ENCODE assay signal across 8 mouse cellular contexts in the genomic region with DNA sequence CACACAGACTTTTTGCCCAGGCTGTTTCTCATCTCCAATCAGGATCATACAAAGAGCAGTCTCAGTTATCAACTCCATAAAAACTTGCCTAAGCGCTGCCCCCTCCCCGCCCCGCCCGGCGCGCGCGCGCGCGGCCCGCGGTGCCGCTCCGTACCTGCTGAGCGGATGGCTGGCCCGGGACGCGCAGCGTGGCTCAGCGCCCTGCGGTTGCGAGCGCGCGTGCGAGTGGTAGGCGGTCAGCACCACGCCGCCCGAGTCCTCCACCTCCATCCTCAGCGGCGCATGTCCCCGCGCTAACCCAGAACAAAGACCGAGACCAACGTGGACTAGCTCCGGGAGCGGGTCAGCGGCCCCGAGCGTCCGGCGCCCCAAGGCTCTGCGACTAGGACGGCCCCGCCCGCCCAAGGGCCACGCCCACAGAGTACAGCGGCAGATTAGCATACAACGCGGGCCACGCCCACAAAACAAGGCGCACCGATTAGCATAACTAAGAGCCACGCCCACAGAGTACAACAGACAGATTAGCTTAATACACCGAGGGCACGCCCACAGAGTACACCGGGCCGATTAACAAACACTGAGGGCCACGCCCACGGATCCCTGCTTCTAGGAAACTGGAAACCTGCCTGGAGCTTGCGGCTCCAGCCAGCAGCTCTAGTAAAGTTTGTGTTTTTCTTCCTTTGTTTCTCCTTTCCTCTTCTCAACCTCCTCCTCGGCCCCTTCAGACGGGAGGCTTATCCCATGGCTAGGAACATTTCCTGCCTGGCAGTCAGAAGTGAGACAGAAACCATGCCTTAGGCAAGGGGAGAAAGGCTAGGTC. TPM values are rescaled to one million over a fixed set of nuclear protein-coding genes. Genes with fewer than 3 reads are reported as not detected.
DNase-seq lines count a peak whose midpoint lies in the region; ATAC-seq and TF ChIP-seq lines count a peak whose summit lies in the region.

A gene (minus strand): TSS at position 380 of the 820 bp plus-strand sequence.

- peak within 1 kb of the TSS; percentile 78 for H3K4me3 ChIP-seq in intestine, postnatal 0 days (ENCODE audit: low read depth, low read length)
- peak within 1 kb of the TSS; percentile 75 for H3K4me3 ChIP-seq in midbrain, embryonic 10.5 days

- peak; percentile 92 for DNase-seq in adrenal gland, postnatal 25 days
- peak; percentile 95 for DNase-seq in embryo, embryonic 9.5 days (ENCODE audit: extremely low spot score)
- peak; percentile 83 for DNase-seq in gonadal fat pad, adult 2 months (ENCODE audit: low read depth)
- peak; percentile 48 to 52 for DNase-seq in left cerebral cortex, postnatal 36 days (ENCODE audit: low spot score in 2 of 2)
- peak; percentile 92 for DNase-seq in midbrain, embryonic 10.5 days (ENCODE audit: low spot score)
- peak; percentile 53 for DNase-seq in right cerebral cortex, postnatal 36 days (ENCODE audit: low spot score in 2 of 2)
- peak; percentile 88 to 91 for DNase-seq in urinary bladder, postnatal 4 days (ENCODE audit: low spot score in 2 of 2)

- H3K27ac ChIP-seq in intestine, postnatal 0 days (ENCODE audit: low read depth, low read length) = peak within 1 kb of the TSS; percentile 74
- H3K27ac ChIP-seq in midbrain, embryonic 10.5 days (replicated peaks) = peak within 1 kb of the TSS; percentile 89

- peak within 1 kb of the TSS; percentile 85 for H3K4me2 ChIP-seq in intestine, postnatal 0 days (replicated peaks; ENCODE audit: low read depth)

- peak; percentile 98 for ATAC-seq in intestine, postnatal 0 days

- H3K9ac ChIP-seq in intestine, postnatal 0 days (ENCODE audit: low read depth, low read length) = peak within 1 kb of the TSS; percentile 57

- intact Hi-C loops in left cerebral cortex, postnatal 36 days (cut with DNase I) = no loop called here

- H3K9me3 ChIP-seq in intestine, postnatal 0 days (ENCODE audit: control insufficient read depth) = no peaks in the 10 kb centered on the region
- H3K9me3 ChIP-seq in midbrain, embryonic 10.5 days (replicated peaks) = no peaks in the 10 kb centered on the region

- no peaks in the 10 kb centered on the region; the same call in 1 of the 2 replicates for H3K36me3 ChIP-seq in intestine, postnatal 0 days (ENCODE audit: control insufficient read depth, insufficient read depth)
- H3K36me3 ChIP-seq in midbrain, embryonic 10.5 days = no peaks in the 10 kb centered on the region

- no peaks in the 10 kb centered on the region for H3K27me3 ChIP-seq in intestine, postnatal 0 days (replicated peaks; ENCODE audit: control insufficient read depth, insufficient read depth, low read length)
- no peaks in the 10 kb centered on the region for H3K27me3 ChIP-seq in midbrain, embryonic 10.5 days (ENCODE audit: low read depth, poor library complexity, severe bottlenecking)

- under 1% methylated on average over 65 of the region's 65 CpGs for WGBS in intestine, postnatal 0 days
- WGBS in midbrain, embryonic 10.5 days = 0% methylated on average over 57 of the region's 65 CpGs

- no peak for TF ChIP-seq CTCF in intestine, postnatal 0 days (IDR thresholded peaks at IDR 0.05; ENCODE audit: low read depth)

- H3K4me1 ChIP-seq in intestine, postnatal 0 days (replicated peaks; ENCODE audit: control insufficient read depth, insufficient read depth, low read length) = 0 out of 2 replicates have a peak, but pooled peaks cover 6% of the 10 kb centered on the region
- H3K4me1 ChIP-seq in midbrain, embryonic 10.5 days = peaks cover 33% of the 10 kb centered on the region

RNA-seq across cellular contexts. Expression of the gene that starts here (rescaled TPM):
- 14.3 and 15.6 TPM in 2 replicates for total RNA-seq in adrenal gland, postnatal 25 days (2021)
- polyA plus RNA-seq in gonadal fat pad, adult 2 months (2012; rRNA removed) = 3.5 and 3.9 TPM in 2 replicates
- polyA plus RNA-seq in intestine, postnatal 0 days (2015; fragmentation: Nextera tagmentation; extraction: Ambion mirVana) = 3.8 and 3.9 TPM in 2 replicates
- total RNA-seq in left cerebral cortex, postnatal 36 days (2021) = under 1 TPM; 0.43 to 0.44 TPM
- polyA plus RNA-seq in midbrain, embryonic 10.5 days (2016; fragmentation: Nextera tagmentation; extraction: Ambion mirVana) = 24.9 and 26.3 TPM in 2 replicates

Comparison
In these comparisons a context has a peak if more than half of its experiments do, and no peak if none do; other contexts are left out.
1. Peak in every context shown above with its lines: DNase-seq, ATAC-seq, H3K4me3 ChIP-seq and H3K27ac ChIP-seq.
2. RNA of the gene that starts here (total RNA-seq): 14.3 to 15.6 TPM in adrenal gland, postnatal 25 days; 0.43 to 0.44 TPM in left cerebral cortex, postnatal 36 days; every median in the first group is over 10 times any median in the second.
3. Peak in DNase-seq in left cerebral cortex, postnatal 36 days; RNA of the gene not detected or under 1 TPM.